Mouse (Mus musculus) kidney, adult 2 months (tissue): ENCODE measurements at regions not wholly inside any gene's neighbourhood (a gene's known extent, or its start where the extent isn't known, plus 50 kb on each side); places are given as distances from the start of the nearest gene placed in this dataset.

Source experiments
- CTCF ChIP-seq: fragments of 200-500 bp; conservative IDR thresholded peaks from 2 replicates; pipeline ENCODE4 v1.5.1; 2011; ENCODE audit warnings: low read depth, mild to moderate bottlenecking, control low read depth, low read length, moderate library complexity, mixed read lengths; ENCODE audit not compliant: insufficient read depth, insufficient read length
- POLR2A ChIP-seq: fragments of 200-500 bp; IDR thresholded peaks from one replicate; pipeline ENCODE4 v1.6.1; 2011; ENCODE audit warnings: low read depth, low read length, control low read depth

DNA sequence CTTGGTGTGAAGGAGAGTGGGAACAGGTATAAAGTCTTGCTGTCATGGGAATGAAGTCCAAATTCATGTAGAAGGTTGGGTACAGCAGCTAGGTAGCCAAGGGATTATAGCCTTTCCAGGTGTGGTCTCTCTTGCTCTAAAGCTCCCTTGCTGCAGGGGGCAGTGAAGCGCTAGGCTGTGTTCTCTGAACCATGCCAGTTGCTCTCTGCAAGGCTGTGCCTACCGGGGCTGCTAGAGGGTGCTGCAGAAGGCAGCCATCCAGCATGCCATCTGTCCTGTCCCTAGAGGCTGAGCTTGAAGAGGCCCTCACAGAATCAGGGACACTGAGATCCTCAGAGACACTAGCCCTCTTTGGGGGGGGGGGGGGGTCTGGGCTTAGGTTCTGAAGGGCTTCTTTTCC lies 50.6 kb upstream of the Shank2 start:
- TF ChIP-seq CTCF = peak; percentile 88
- no peak for TF ChIP-seq POLR2A
